13 mouse cellular contexts compared by ENCODE assay signal in the genomic region with DNA sequence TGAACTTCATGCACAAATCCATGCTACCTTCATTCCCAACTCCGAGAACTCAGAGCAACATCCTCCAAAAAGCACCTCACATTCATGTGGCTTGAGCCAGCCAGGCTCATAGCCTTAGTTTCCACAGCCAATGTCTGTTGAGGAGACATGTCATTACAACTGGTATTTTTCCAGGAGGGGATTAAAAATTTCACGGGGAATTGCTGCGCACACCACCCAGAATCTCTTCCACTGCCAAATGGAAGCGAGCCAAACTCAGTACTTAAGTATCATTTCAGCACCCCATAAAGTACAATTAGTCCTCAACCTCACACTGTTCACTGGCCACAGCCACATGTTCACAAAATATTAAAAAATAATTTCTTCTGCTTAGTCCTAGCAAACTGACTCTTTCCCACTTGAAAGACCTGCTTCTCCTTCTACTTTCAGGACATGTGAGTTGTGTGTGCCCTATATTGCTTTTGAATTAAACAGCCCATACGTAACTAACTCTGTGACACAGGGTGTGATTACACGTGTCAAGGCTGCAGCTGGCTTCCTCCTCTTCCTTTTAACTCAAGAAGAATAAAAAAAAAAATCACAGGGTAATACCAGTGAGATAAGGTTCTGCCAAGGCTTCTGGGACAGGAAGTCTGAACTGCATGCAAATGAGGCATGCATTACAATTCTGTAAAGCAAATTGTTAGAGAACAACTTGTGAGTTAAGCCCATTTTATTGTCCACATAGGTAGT.
DNase-seq lines count a peak whose midpoint lies in the region; ATAC-seq and TF ChIP-seq lines count a peak whose summit lies in the region.
"Had no signal": no experiment of that assay in that cellular context is flagged by ENCODE, and none has a peak within 500 bp of the region (broad histone marks: within the 10 kb centered on the region; RNA-seq: fewer than 3 reads in every experiment).

No protein-coding gene starts in this region.

- TF ChIP-seq EP300 in heart, postnatal 0 days (IDR thresholded peaks at IDR 0.05; ENCODE audit: low read depth) = no peak

- DNase-seq in embryonic facial prominence, embryonic 14.5 days (ENCODE audit: low spot score) = peak; percentile 81
- DNase-seq in embryonic facial prominence, embryonic 10.5 days (ENCODE audit: low spot score) = no peak
- peak; percentile 15 for DNase-seq in MEL-GATA-1-ER (ENCODE audit: extremely low read depth, low read depth)
- DNase-seq in heart, postnatal 0 days (ENCODE audit: low spot score) = peak; percentile 60
- DNase-seq: kidney, postnatal 4 days had no signal

- no peaks in the 10 kb centered on the region; the same call in 1 of the 2 replicates for H3K4me1 ChIP-seq in embryonic facial prominence, embryonic 14.5 days (ENCODE audit: control insufficient read depth, insufficient read depth, low read length)
- H3K4me1 ChIP-seq in embryonic facial prominence, embryonic 10.5 days = no peaks in the 10 kb centered on the region
- no peaks in the 10 kb centered on the region for H3K4me1 ChIP-seq in intestine, postnatal 0 days (replicated peaks; ENCODE audit: control insufficient read depth, insufficient read depth, low read length)
- no peaks in the 10 kb centered on the region for H3K4me1 ChIP-seq in intestine, embryonic 16.5 days (ENCODE audit: control insufficient read depth, insufficient read depth, low read length)
- H3K4me1 ChIP-seq in heart, postnatal 0 days (ENCODE audit: control insufficient read depth, insufficient read depth) = peaks cover 10% of the 10 kb centered on the region; the same call in 1 of the 2 replicates
- no peaks in the 10 kb centered on the region for H3K4me1 ChIP-seq in liver, embryonic 12.5 days
- H3K4me1 ChIP-seq: liver, embryonic 15.5 days had no signal

- H3K9ac ChIP-seq in embryonic facial prominence, embryonic 14.5 days (ENCODE audit: low read depth, low read length) = no peak overlapping the region
- H3K9ac ChIP-seq in intestine, postnatal 0 days (ENCODE audit: low read depth, low read length) = no peak overlapping the region
- no peak overlapping the region for H3K9ac ChIP-seq in intestine, embryonic 16.5 days (ENCODE audit: low read depth, low read length)
- H3K9ac ChIP-seq in heart, postnatal 0 days (replicated peaks; ENCODE audit: low read depth, low read length) = no peak overlapping the region
- H3K9ac ChIP-seq in liver, embryonic 12.5 days = no peak overlapping the region
- H3K9ac ChIP-seq: liver, embryonic 15.5 days had no signal

- H3K4me3 ChIP-seq in embryonic facial prominence, embryonic 14.5 days (ENCODE audit: low read depth, low read length) = no peak overlapping the region
- no peak overlapping the region for H3K4me3 ChIP-seq in embryonic facial prominence, embryonic 10.5 days
- no peak overlapping the region for H3K4me3 ChIP-seq in intestine, postnatal 0 days (ENCODE audit: low read depth, low read length)
- no peak overlapping the region for H3K4me3 ChIP-seq in intestine, embryonic 16.5 days (ENCODE audit: low read length)
- no peak overlapping the region for H3K4me3 ChIP-seq in heart, postnatal 0 days (ENCODE audit: low read depth, low read length)
- no peak overlapping the region for H3K4me3 ChIP-seq in liver, embryonic 12.5 days
- H3K4me3 ChIP-seq: left cerebral cortex, adult 2 months; liver, embryonic 15.5 days had no signal

- no peaks in the 10 kb centered on the region for H3K36me3 ChIP-seq in embryonic facial prominence, embryonic 14.5 days (ENCODE audit: control insufficient read depth, insufficient read depth, low read length)
- no peaks in the 10 kb centered on the region for H3K36me3 ChIP-seq in embryonic facial prominence, embryonic 10.5 days (replicated peaks)
- no peaks in the 10 kb centered on the region for H3K36me3 ChIP-seq in intestine, postnatal 0 days (ENCODE audit: control insufficient read depth, insufficient read depth)
- H3K36me3 ChIP-seq in intestine, embryonic 16.5 days (ENCODE audit: control insufficient read depth, insufficient read depth, low read length) = no peaks in the 10 kb centered on the region
- no peaks in the 10 kb centered on the region for H3K36me3 ChIP-seq in heart, postnatal 0 days (replicated peaks; ENCODE audit: control insufficient read depth, insufficient read depth, low read length)
- H3K36me3 ChIP-seq in liver, embryonic 12.5 days = no peaks in the 10 kb centered on the region
- H3K36me3 ChIP-seq: G1E; liver, embryonic 15.5 days had no signal

- no peak for TF ChIP-seq CTCF in intestine, postnatal 0 days (IDR thresholded peaks at IDR 0.05; ENCODE audit: low read depth)
- no peak for TF ChIP-seq CTCF in heart, postnatal 0 days (IDR thresholded peaks at IDR 0.05; ENCODE audit: low read depth)

- no peak overlapping the region for H3K27ac ChIP-seq in embryonic facial prominence, embryonic 14.5 days (replicated peaks; ENCODE audit: low read depth, low read length)
- no peak overlapping the region for H3K27ac ChIP-seq in embryonic facial prominence, embryonic 10.5 days (replicated peaks)
- no peak overlapping the region for H3K27ac ChIP-seq in intestine, postnatal 0 days (ENCODE audit: low read depth, low read length)
- no peak overlapping the region for H3K27ac ChIP-seq in intestine, embryonic 16.5 days (ENCODE audit: low read length)
- H3K27ac ChIP-seq in heart, postnatal 0 days (ENCODE audit: low read depth) = no peak overlapping the region
- no peak overlapping the region for H3K27ac ChIP-seq in liver, embryonic 12.5 days
- H3K27ac ChIP-seq: left cerebral cortex, adult 2 months; liver, embryonic 15.5 days had no signal

- H3K27me3 ChIP-seq in embryonic facial prominence, embryonic 14.5 days (replicated peaks; ENCODE audit: control insufficient read depth, insufficient read depth, low read length) = peaks cover 4% of the 10 kb centered on the region; the same call in 1 of the 2 replicates
- no peaks in the 10 kb centered on the region for H3K27me3 ChIP-seq in embryonic facial prominence, embryonic 10.5 days (replicated peaks; ENCODE audit: low read depth, poor library complexity, severe bottlenecking)
- H3K27me3 ChIP-seq in intestine, postnatal 0 days (replicated peaks; ENCODE audit: control insufficient read depth, insufficient read depth, low read length) = no peaks in the 10 kb centered on the region
- H3K27me3 ChIP-seq in intestine, embryonic 16.5 days (replicated peaks; ENCODE audit: control insufficient read depth, insufficient read depth, low read length) = no peaks in the 10 kb centered on the region
- H3K27me3 ChIP-seq in heart, postnatal 0 days (ENCODE audit: control insufficient read depth, insufficient read depth, low read length) = 0 out of 2 replicates have a peak, but pooled peaks cover 5% of the 10 kb centered on the region
- H3K27me3 ChIP-seq in liver, embryonic 12.5 days (replicated peaks) = no peaks in the 10 kb centered on the region
- H3K27me3 ChIP-seq: liver, embryonic 15.5 days had no signal

- peak; percentile 80 for ATAC-seq in embryonic facial prominence, embryonic 14.5 days (ENCODE audit: low read depth)
- ATAC-seq in intestine, postnatal 0 days = peak; percentile 43; the same call in 1 of the 2 replicates
- no peak for ATAC-seq in intestine, embryonic 16.5 days
- peak; percentile 82 for ATAC-seq in heart, postnatal 0 days (ENCODE audit: insufficient read depth, low read depth)
- ATAC-seq in granulocyte monocyte progenitor cell, adult 5-6 weeks (replicated peaks; ENCODE audit: poor library complexity, severe bottlenecking) = no peak
- ATAC-seq in liver, embryonic 12.5 days = no peak
- ATAC-seq: inflammation-experienced regulatory T-cells, adult 6 months had no signal

- H3K4me2 ChIP-seq in embryonic facial prominence, embryonic 14.5 days (ENCODE audit: low read depth, low read length) = no peak overlapping the region
- H3K4me2 ChIP-seq in intestine, postnatal 0 days (replicated peaks; ENCODE audit: low read depth) = no peak overlapping the region
- no peak overlapping the region for H3K4me2 ChIP-seq in intestine, embryonic 16.5 days (ENCODE audit: low read depth, low read length)
- H3K4me2 ChIP-seq in heart, postnatal 0 days (ENCODE audit: low read depth, low read length) = no peak overlapping the region
- H3K4me2 ChIP-seq in liver, embryonic 12.5 days = no peak overlapping the region
- H3K4me2 ChIP-seq: liver, embryonic 15.5 days had no signal

- H3K9me3 ChIP-seq in embryonic facial prominence, embryonic 14.5 days (ENCODE audit: control insufficient read depth, low read length) = no peaks in the 10 kb centered on the region
- H3K9me3 ChIP-seq in embryonic facial prominence, embryonic 10.5 days = no peaks in the 10 kb centered on the region
- no peaks in the 10 kb centered on the region for H3K9me3 ChIP-seq in intestine, postnatal 0 days (ENCODE audit: control insufficient read depth)
- H3K9me3 ChIP-seq in intestine, embryonic 16.5 days (ENCODE audit: control insufficient read depth, low read length) = no peaks in the 10 kb centered on the region
- no peaks in the 10 kb centered on the region for H3K9me3 ChIP-seq in heart, postnatal 0 days (replicated peaks; ENCODE audit: control insufficient read depth, low read length)
- no peaks in the 10 kb centered on the region for H3K9me3 ChIP-seq in liver, embryonic 12.5 days (replicated peaks)
- H3K9me3 ChIP-seq: G1E; liver, embryonic 15.5 days had no signal

- 56% methylated on average over 6 of the region's 6 CpGs for WGBS in embryonic facial prominence, embryonic 14.5 days
- WGBS in embryonic facial prominence, embryonic 10.5 days = 84% methylated on average over 6 of the region's 6 CpGs
- 54% methylated on average over 6 of the region's 6 CpGs for WGBS in intestine, postnatal 0 days
- WGBS in intestine, embryonic 16.5 days = 60% methylated on average over 6 of the region's 6 CpGs
- WGBS in heart, postnatal 0 days = 19% methylated on average over 6 of the region's 6 CpGs
- 54% methylated on average over 6 of the region's 6 CpGs for WGBS in liver, embryonic 12.5 days (ENCODE audit: insufficient replicate concordance)

Comparison
In these comparisons a context has a peak if more than half of its experiments do, and no peak if none do; other contexts are left out.
1. ATAC-seq: peak in embryonic facial prominence, embryonic 14.5 days (single experiment), intestine, postnatal 0 days (single experiment) and heart, postnatal 0 days (single experiment); none in intestine, embryonic 16.5 days (single experiment), granulocyte monocyte progenitor cell, adult 5-6 weeks (single experiment) and liver, embryonic 12.5 days (single experiment).